Mouse (Mus musculus) small intestine, adult 2 months (tissue): ENCODE measurements around the gene Mllt10.

Source experiments
- CTCF ChIP-seq: fragments of 200-500 bp; IDR thresholded peaks from 2 replicates; pipeline ENCODE4 v1.5.1; 2012; ENCODE audit warnings: low read depth, mild to moderate bottlenecking, control low read depth, inconsistent platforms, low read length, moderate library complexity, mixed read lengths; ENCODE audit not compliant: insufficient replicate concordance, insufficient read length; ENCODE audit errors: extremely low read depth
- POLR2A ChIP-seq: fragments of 200-500 bp; IDR thresholded peaks from 2 replicates; pipeline ENCODE4 v1.6.1; 2012; ENCODE audit warnings: low read depth, mild to moderate bottlenecking, control low read depth, inconsistent platforms, low read length, moderate library complexity

GRCm38 (mm10) chr2:18060396-18060795 is 5.4 kb downstream of the Mllt10 start:
- TF ChIP-seq POLR2A (no peak), CTCF (no peak)
